Mouse (Mus musculus) 3T3-L1 (cell line): ENCODE data around the gene Efcab11.

Experiments used
- DNase-seq: peaks from one replicate; pipeline ENCODE4 v3.0.0-alpha.2; 2015; ENCODE audit warnings: low read depth, low spot score

Gene Efcab11

DNA sequence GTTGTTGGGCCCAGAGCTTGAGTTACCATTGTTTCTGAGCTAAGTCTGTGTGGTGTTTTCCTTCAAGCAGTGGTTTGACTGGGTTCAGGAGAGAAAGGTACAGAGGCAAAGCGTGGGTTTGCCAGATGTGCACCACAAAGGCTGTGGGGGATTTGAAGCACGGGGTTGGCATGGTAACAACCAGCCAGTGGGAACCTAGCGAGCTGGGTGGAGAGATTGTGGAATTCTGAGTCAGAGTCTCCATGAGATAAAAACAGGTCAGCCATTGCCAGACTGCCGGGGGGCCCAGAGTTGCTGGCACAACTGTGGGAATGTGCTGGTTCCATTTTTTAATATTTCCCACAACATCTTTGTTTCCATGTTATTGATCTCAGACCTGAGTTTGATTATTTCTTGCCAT is 202.6 kb downstream of the Efcab11 start:
- peak; percentile 66 for DNase-seq

DNA sequence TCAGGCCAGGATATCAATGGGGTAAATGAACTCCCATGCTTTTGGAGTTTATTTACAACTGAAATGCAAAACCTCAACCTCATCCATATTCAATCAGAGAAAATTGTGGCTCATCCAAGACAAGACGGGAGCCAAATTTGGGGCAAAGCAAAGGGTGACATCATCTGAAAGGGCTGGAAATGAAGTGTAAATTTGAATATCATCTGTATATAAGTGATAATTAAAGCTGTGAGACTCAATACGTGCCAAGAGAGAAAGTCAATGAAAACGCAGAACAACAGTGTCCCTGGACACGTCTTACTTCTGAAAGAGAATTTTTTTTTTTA is 212.4 kb downstream of the Efcab11 start:
- DNase-seq, result no peak

DNA sequence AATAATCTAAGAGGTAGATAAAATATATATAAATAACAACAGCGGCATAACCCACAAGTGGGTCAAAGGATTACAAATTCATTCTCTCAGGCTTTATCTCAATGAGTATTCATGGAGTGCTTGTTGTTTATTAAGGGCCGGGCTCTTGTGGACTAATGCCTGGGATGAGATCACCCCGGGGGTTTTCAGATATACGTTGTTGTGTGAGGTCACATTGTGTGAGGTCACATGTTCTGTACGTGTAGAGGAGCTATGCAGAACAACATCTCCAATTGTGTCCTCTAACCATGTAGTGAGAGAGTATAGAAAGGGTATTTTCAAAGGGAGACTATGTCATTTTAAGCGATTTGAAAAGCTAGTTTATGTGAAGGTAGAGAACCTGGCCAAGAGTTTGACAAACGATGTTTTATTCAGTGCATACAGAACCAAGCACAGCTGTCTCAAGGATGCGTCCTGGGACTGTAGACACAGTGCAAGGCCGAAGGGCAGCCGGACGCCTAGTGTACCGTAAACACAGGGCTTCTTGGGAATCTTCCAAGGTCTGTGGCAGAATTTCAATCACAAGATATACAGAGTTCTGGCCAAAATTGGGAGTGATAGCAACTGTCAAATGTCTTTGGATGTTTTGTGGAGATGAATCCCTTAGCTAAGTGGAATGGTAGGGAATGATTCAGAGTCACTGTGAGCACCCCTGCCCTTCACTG is 212.9 kb downstream of the Efcab11 start:
- DNase-seq, result no peak

DNA sequence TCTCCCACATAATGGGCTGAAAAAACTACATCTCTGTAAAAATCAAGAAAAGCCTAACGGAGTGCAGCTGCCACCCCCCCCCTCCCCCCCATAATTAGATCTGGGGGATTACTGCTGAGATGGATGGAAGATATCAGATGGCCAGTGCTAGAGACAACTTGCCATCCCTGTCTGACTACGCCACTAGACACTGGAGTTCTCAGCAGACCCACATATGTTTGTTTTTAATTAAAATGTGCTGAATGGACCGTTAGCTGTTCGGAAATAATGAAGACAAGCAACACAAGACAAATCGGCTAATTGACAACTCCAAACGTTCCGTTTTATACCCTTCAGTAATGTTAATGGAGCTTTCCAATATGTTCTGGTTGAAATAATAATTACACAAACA is 213.5 kb downstream of the Efcab11 start:
- no peak for DNase-seq

DNA sequence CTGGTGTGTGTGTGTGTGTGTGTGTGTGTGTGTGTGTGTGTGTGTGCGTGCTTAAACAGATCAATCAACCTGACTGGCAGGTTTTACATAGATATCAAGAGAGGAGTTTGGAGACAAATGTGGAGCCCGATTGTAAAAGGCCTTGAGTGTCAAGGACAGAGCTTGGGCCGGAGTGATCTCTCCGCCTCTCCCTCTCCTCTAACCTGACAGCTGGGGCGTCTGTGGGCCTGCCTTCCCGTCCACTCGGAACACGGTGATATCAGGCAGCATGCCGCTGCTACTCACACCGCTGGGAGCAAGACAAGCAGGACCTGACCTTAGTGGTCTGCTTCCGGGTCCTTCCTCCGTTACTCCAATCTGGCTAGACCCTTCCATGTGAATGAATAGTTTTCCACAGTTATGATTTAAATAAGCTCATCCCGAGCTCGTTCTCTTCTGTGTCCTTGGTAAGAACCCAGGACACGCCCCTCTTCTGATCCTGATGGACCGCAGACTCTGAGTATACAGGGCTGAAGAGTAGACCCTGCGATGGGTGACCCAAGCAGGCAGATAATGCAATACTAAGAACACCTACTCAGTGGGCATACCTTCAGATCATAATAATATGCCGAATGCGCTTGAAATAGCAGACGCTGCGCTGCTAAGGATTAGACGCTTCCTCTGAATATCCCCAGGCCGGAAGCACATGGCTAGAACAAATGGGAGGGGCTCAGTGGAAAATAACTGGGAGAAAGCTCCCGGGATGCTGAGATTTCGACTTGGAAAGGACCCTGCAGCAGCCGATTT is 214.1 kb downstream of the Efcab11 start:
- no peak for DNase-seq

DNA sequence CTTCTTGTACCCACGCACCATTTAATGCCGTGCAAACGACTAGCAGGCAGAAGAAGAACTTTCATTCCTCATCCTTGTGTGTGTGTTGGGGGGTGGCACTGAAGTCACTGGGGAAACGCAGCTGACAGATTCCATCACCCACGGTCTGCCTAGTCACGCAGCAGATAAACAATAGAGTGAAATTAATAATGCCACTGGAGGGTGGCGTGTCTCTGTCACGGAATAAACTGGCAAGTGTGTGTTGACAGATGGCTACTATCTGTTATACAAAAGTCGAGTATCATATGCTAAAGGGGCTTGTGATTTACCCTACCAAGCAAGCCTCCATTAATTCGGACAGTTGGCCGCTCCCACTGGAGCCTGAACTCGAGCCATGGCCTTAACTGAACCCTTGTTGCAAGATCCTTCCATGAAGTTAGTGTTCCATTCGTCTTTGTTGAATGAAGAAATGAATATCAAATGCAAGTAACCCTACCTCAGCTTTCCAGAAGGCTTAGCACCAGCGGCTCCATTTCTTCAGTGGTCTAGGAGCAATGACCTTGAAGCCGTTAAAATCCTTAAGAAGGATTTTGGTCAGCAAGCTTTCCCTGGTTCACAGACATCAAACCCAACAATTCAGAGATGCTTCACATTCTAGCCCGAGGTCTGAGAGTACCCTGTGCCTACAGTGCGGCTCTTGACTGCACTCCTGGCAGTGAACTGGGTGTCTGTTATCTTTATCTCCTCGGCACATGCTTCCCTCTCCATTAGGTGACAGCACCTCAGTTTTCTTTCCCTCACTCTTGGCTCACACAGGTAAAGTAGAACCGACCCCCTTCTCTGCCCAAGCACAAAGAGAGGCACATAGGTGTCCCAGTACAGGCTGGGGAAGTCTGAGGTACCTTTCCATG is 229.0 kb downstream of the Efcab11 start:
- no peak for DNase-seq

DNA sequence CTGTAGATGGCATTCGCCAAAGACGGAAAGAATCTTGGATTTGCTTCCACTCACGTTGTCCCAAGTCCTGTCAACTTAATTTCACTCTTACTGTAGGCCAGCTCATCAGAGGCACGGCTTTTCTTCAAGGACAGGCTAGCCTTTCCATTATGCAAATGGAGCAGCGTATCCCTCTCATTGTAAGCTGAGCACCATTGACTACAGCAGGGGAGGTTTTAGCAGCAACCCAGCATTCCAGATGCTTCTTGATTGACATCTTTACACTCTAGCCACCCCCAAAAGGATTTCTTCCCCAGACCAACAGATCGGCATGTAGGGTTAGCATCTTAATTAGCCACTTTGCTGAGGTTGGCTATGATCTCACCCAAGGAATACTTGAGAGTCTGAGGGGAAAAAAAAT is 231.8 kb downstream of the Efcab11 start:
- DNase-seq, result no peak

DNA sequence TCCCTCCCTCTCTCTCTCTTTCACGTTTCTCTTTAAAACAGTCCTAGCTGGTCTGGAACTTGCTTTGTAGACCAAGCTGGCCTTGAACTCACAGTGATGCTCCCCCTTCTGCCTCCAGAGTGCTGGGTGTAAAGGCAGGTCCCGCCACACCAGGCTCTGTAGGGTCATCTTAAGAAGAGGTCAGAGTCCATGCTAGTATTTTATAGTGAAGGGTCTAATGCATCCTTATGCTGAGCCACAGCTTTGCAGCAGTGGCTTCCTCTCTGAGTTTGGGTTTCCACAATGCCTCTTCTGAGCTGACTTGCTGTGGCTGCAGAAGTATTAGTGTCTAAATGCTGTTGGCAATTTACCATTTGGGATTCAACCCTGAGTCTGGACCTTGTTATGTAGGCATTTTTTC is 234.5 kb downstream of the Efcab11 start:
- no peak for DNase-seq

DNA sequence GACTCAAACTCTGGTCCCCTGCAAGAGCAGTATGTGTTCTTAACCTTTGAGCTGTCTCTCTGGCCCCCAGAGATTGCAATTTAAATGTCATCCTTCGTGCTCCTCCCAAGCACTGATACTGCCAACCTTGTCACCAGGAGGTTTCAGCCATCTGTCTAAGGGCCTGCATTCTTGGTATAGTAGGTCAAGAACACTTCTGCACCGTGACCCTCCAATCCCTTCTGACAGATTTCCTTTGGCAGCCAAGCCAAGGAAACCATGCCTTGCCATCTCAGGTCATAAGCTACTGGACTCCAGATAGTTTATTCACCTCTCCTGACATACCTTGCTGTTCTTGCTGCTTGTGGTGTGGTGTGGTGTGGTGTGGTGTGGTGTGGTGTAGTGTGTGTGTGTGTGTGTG is 235.5 kb downstream of the Efcab11 start:
- DNase-seq, result no peak

DNA sequence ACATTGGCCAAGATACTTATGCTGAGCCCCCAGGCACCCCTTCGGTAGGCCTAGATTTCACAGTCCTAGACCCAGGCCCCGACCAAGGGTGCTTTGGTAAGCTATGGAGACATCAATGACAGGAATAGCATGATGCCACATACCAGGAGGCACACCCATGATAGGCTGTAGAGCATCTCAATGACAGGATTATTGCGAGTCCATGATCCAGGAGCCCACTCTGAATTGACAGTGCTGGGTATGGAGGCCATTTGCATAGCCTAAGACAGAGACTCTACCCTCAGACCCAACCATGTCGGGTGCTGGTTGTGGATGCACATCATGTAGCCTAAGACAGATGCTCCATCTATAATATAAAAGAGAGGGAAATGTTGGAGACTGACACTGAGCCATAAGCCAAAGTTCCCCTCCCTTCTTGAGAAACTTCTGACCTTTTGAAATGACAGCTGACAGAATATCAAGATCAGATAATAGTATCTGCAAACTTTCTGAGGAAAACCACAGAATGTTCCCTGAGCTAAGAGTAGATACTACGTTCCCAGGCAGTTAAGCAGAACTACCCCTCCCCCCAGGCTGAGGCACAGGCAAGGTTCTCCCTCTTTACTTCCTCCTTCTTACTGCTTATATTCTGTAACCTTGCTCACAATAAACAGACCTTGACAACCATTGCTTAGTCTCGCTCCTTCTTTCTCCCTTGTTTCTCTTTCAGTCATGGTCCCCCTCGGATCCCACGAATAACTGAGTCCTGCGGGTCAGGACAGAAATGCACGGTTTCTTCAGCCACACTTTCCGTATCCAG is 237.5 kb downstream of the Efcab11 start:
- DNase-seq, result no peak

DNA sequence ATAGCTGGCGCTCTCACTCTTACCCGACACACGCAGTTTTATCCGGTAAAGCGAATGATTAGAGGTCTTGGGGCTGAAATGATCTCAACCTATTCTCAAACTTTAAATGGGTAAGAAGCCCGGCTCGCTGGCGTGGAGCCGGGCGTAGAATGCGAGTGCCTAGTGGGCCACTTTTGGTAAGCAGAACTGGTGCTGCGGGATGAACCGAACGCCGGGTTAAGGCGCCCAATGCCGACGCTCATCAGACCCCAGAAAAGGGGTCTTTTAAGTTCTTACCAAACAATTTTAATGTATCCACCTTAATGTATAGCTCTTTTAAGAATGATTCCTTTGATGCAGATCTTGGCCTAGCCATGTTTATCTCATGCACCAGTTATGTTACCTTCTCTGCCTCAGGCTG is 238.8 kb downstream of the Efcab11 start:
- DNase-seq, result no peak

DNA sequence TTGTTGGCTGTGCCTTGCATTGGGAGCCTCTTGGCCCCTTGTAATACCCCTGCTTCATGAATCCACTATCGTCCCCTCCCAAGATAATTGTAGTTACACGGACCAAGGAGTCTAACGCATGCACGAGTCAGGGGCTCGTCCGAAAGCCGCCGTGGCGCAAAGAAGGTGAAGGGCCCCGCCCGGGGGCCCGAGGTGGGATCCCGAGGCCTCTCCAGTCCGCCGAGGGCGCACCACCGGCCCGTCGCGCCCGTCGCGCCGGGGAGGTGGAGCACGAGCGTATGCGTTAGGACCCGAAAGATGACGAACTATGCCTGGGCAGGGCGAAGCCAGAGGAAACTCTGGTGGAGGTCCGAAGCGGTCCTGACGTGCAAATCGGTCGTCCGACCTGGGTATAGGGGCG is 239.3 kb downstream of the Efcab11 start:
- DNase-seq, result no peak
